In the genomic region with DNA sequence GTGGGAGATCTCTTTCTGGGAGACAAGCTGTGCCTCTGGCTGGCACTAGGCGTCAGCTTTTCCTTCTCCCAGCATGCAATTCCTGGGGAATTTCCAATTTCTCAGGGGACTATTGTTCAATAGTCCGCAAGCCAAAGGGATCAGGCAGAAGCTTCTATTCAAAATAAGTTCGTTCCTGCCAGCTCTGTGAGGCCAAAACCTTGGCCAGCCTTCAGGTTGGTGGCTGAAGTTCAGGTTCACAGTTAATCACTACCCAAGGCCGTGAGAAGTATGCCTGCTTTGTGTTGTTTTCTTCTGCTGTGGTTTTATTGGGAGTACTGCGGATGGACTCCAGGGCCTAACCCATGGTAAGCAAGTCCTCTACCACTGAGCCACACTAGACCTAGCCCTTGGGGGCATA, we compare ENCODE assay signal across 10 mouse cellular contexts. TPM values are rescaled to one million over a fixed set of nuclear protein-coding genes. Genes with fewer than 3 reads are reported as not detected.
A peak's percentile ranks its signal among the peaks of the same experiment; 100 is the strongest.
DNase-seq lines count a peak whose midpoint lies in the region; ATAC-seq and TF ChIP-seq lines count a peak whose summit lies in the region.
"Had no signal": no experiment of that assay in that cellular context is flagged by ENCODE, and none has a peak within 500 bp of the region (broad histone marks: within the 10 kb centered on the region; RNA-seq: fewer than 3 reads in every experiment).

No protein-coding gene starts in this region.

- H3K36me3 ChIP-seq in liver, adult 2 months (ENCODE audit: control insufficient read depth, insufficient read depth, low read length), result peaks cover 79% of the 10 kb centered on the region
- peaks cover 72% of the 10 kb centered on the region for H3K36me3 ChIP-seq in liver, embryonic 11.5 days (ENCODE audit: control insufficient read depth, insufficient read depth, low read length)

- H3K9me3 ChIP-seq in liver, embryonic 11.5 days (ENCODE audit: control insufficient read depth, low read length), result no peaks in the 10 kb centered on the region

- H3K9ac ChIP-seq in liver, adult 2 months (ENCODE audit: low read depth, low read length), result peak overlapping the region; percentile 23; the same call in 1 of the 2 replicates
- H3K9ac ChIP-seq in liver, embryonic 11.5 days (ENCODE audit: low read depth, low read length), result no peak overlapping the region

- WGBS in liver, adult 2 months, result 15% methylated on average over 5 of the region's 5 CpGs
- WGBS in liver, embryonic 11.5 days, result 88% methylated on average over 5 of the region's 5 CpGs

- ATAC-seq in liver, embryonic 11.5 days (replicated peaks; ENCODE audit: low FRiP score), result no peak
- no peak for ATAC-seq in erythroid progenitor cell, adult 5-6 weeks (replicated peaks; ENCODE audit: low FRiP score, poor library complexity, severe bottlenecking)

- DNase-seq in adrenal gland, postnatal 10 days, result peak; percentile 65
- DNase-seq in adrenal gland, adult 18-20 months (ENCODE audit: low spot score in 2 of 2), result no peak
- peak; percentile 99 for DNase-seq in liver, adult 2 months (ENCODE audit: extremely low read depth, low read depth, low spot score)
- no peak for DNase-seq in liver, embryonic 11.5 days (ENCODE audit: low spot score)
- DNase-seq in gonadal fat pad, adult 2 months (ENCODE audit: low read depth), result peak; percentile 84
- peak; percentile 42 to 71 for DNase-seq in left cerebral cortex, postnatal 14 days (ENCODE audit: low spot score in 2 of 2)
- no peak for DNase-seq in heart, postnatal 14 days
- DNase-seq: heart, adult 2 months; lung, postnatal 36 days had no signal

- no peak for TF ChIP-seq POLR2A in liver, adult 2 months (IDR thresholded peaks at IDR 0.05; ENCODE audit: extremely low read depth, insufficient read depth, low read length)

- H3K27me3 ChIP-seq in liver, adult 2 months (ENCODE audit: control insufficient read depth, insufficient read depth, low read length), result no peaks in the 10 kb centered on the region
- H3K27me3 ChIP-seq in liver, embryonic 11.5 days (replicated peaks; ENCODE audit: control insufficient read depth, insufficient read depth, low read length), result no peaks in the 10 kb centered on the region

- no peak overlapping the region for H3K4me3 ChIP-seq in liver, adult 2 months (ENCODE audit: insufficient read depth, low read depth, low read length)
- no peak overlapping the region for H3K4me3 ChIP-seq in liver, embryonic 11.5 days (ENCODE audit: low read depth, low read length)
- H3K4me3 ChIP-seq: heart, adult 2 months had no signal

- peaks cover 42% of the 10 kb centered on the region for H3K4me1 ChIP-seq in liver, adult 2 months (ENCODE audit: control insufficient read depth, insufficient read depth, low read length)
- peaks cover 7% of the 10 kb centered on the region for H3K4me1 ChIP-seq in liver, embryonic 11.5 days (replicated peaks; ENCODE audit: control insufficient read depth, insufficient read depth, low read length)

- peak overlapping the region; percentile 81 for H3K27ac ChIP-seq in liver, adult 2 months (replicated peaks; ENCODE audit: insufficient read depth, low read depth, low read length)
- no peak overlapping the region for H3K27ac ChIP-seq in liver, embryonic 11.5 days (ENCODE audit: low read depth, low read length)
- H3K27ac ChIP-seq: heart, adult 2 months had no signal

- no peak overlapping the region for H3K4me2 ChIP-seq in liver, embryonic 11.5 days

- intact Hi-C loops in left cerebral cortex, postnatal 14 days (cut with DNase I), result loop anchor here (5.0 kb wide), 1 partner anchor 126 kb away; no protein-coding TSS in a partner anchor
- intact Hi-C loops in heart, postnatal 14 days (cut with DNase I), result no loop called here

- no peak for TF ChIP-seq CTCF in liver, adult 2 months (IDR thresholded peaks at IDR 0.05; ENCODE audit: low read depth, low read length)

- H3K79me2 ChIP-seq in liver, adult 2 months (ENCODE audit: control insufficient read depth, insufficient read depth, low read length), result 0 out of 2 replicates have a peak, but pooled peaks cover 4% of the 10 kb centered on the region

RNA-seq across cellular contexts. Expression of a gene that starts 29.8 kb away (rescaled TPM):
- total RNA-seq in adrenal gland, postnatal 10 days (2021), result 10 to 100 TPM; 11.1 to 14.7 TPM
- 10 to 100 TPM; 10.3 to 54.2 TPM for total RNA-seq in adrenal gland, adult 18-20 months (2021)
- 1.4 and 2.8 TPM in 2 replicates for total RNA-seq in liver, adult 2 months (2014; rRNA removed)
- polyA plus RNA-seq in liver, adult 2 months (2012; rRNA removed), result 4.8 TPM in 2 replicates
- 7.2 and 7.3 TPM in 2 replicates for polyA plus RNA-seq in liver, embryonic 11.5 days (2014; fragmentation: Nextera tagmentation; extraction: Ambion mirVana)
- polyA plus RNA-seq in gonadal fat pad, adult 2 months (2012; rRNA removed), result 317 and 687 TPM in 2 replicates
- 10 to 100 TPM; 35.0 to 36.6 TPM for total RNA-seq in left cerebral cortex, postnatal 14 days (2021)
- 10 to 100 TPM; 33.0 to 36.3 TPM for total RNA-seq in heart, postnatal 14 days (2021)
- 15.5 and 16.3 TPM in 2 replicates for total RNA-seq in erythroid progenitor cell, adult 5-6 weeks (2015; ENCODE audit: low replicate concordance)
- 9.4 and 12.6 TPM in 2 replicates for total RNA-seq in erythroid progenitor cell, adult 5-6 weeks (2017; ENCODE audit: low replicate concordance)

RNA-seq across cellular contexts. Expression of a gene that starts 30.4 kb away (rescaled TPM):
- 100 to 1,000 TPM; 344 to 595 TPM for total RNA-seq in adrenal gland, postnatal 10 days (2021)
- total RNA-seq in adrenal gland, adult 18-20 months (2021), result 1,000 to 10,000 TPM; 1,303 to 1,859 TPM
- 284 and 293 TPM in 2 replicates for total RNA-seq in liver, adult 2 months (2014; rRNA removed)
- polyA plus RNA-seq in liver, adult 2 months (2012; rRNA removed), result 586 and 618 TPM in 2 replicates
- 48.8 and 54.3 TPM in 2 replicates for polyA plus RNA-seq in liver, embryonic 11.5 days (2014; fragmentation: Nextera tagmentation; extraction: Ambion mirVana)
- 318 and 372 TPM in 2 replicates for polyA plus RNA-seq in gonadal fat pad, adult 2 months (2012; rRNA removed)
- 100 to 1,000 TPM; 175 to 191 TPM for total RNA-seq in left cerebral cortex, postnatal 14 days (2021)
- total RNA-seq in heart, postnatal 14 days (2021), result 1 to 10 TPM; 7.8 to 9.8 TPM
- total RNA-seq in erythroid progenitor cell, adult 5-6 weeks (2015; ENCODE audit: low replicate concordance), result 3.6 and 5.4 TPM in 2 replicates
- 2.2 and 5.1 TPM in 2 replicates for total RNA-seq in erythroid progenitor cell, adult 5-6 weeks (2017; ENCODE audit: low replicate concordance)

Comparison
In these comparisons a context has a peak if more than half of its experiments do, and no peak if none do; other contexts are left out.
1. DNase-seq: peak in adrenal gland, postnatal 10 days (single experiment), liver, adult 2 months (single experiment), gonadal fat pad, adult 2 months (single experiment) and left cerebral cortex, postnatal 14 days (2 of 2); none in adrenal gland, adult 18-20 months (0 of 2), liver, embryonic 11.5 days (single experiment) and heart, postnatal 14 days (0 of 2).
2. RNA of a gene that starts 30.4 kb away (total RNA-seq): 1,303 to 1,859 TPM in adrenal gland, adult 18-20 months, 344 to 595 TPM in adrenal gland, postnatal 10 days, 284 to 293 TPM in liver, adult 2 months and 175 to 191 TPM in left cerebral cortex, postnatal 14 days; 7.8 to 9.8 TPM in heart, postnatal 14 days and 2.2 to 5.4 TPM in erythroid progenitor cell, adult 5-6 weeks; every median in the first group is over 10 times any median in the second.